Mouse (Mus musculus) embryonic facial prominence, embryonic 11.5 days (tissue): Measurements from ENCODE around the gene Plxna2. TPM values are rescaled to one million over a fixed set of nuclear protein-coding genes. Genes with fewer than 3 reads are reported as not detected.

Source experiments
- ATAC-seq: fragments of 200-750 bp; cut with Nextera tagmentation; replicated peaks from 2 replicates; pipeline ENCODE4 v1.8.0; 2017; ENCODE audit warnings: low read depth; ENCODE audit not compliant: insufficient number of reproducible peaks, low FRiP score, low TSS enrichment
- DNase-seq: peaks from one replicate; pipeline ENCODE4 v3.0.0-alpha.2; 2015; ENCODE audit warnings: low spot score
- H3K27ac ChIP-seq: fragments of 300-500 bp; sonication (generic); replicated peaks from 2 replicates; pipeline ENCODE4 v1.5.1; 2014; ENCODE audit warnings: mild to moderate bottlenecking, low read depth, low read length, control low read depth
- H3K27me3 ChIP-seq: fragments of 300-500 bp; sonication (generic); 2 replicates; pipeline ENCODE4 v1.6.1; 2014; ENCODE audit warnings: mild to moderate bottlenecking, low read length, moderate library complexity, mixed read lengths; ENCODE audit not compliant: control insufficient read depth, insufficient read depth
- H3K36me3 ChIP-seq: fragments of 300-500 bp; sonication (generic); replicated peaks from 2 replicates; pipeline ENCODE4 v1.6.1; 2014; ENCODE audit warnings: low read depth, mild to moderate bottlenecking, low read length, moderate library complexity, mixed read lengths; ENCODE audit not compliant: control insufficient read depth, insufficient read depth
- H3K4me1 ChIP-seq: fragments of 300-500 bp; sonication (generic); 2 replicates; pipeline ENCODE4 v1.6.1; 2014; ENCODE audit warnings: low read length, mixed read lengths; ENCODE audit not compliant: control insufficient read depth, insufficient read depth
- H3K4me2 ChIP-seq: fragments of 300-500 bp; sonication (generic); 2 replicates; pipeline ENCODE4 v1.6.1; 2014; ENCODE audit warnings: low read depth, mild to moderate bottlenecking, control low read depth, low read length, moderate library complexity
- H3K4me3 ChIP-seq: fragments of 300-500 bp; sonication (generic); 2 replicates; pipeline ENCODE4 v1.5.1; 2014; ENCODE audit warnings: low read depth, low read length, control low read depth
- H3K9ac ChIP-seq: fragments of 300-500 bp; sonication (generic); replicated peaks from 2 replicates; pipeline ENCODE4 v1.6.1; 2014; ENCODE audit warnings: mild to moderate bottlenecking, control low read depth, low read length
- H3K9me3 ChIP-seq: fragments of 300-500 bp; sonication (generic); replicated peaks from 2 replicates; pipeline ENCODE4 v1.6.1; 2016; ENCODE audit warnings: mild to moderate bottlenecking, low read length, inconsistent platforms, mixed read lengths; ENCODE audit not compliant: control insufficient read depth
- WGBS: fragments of 180-500 bp; shearing (Covaris S2); extraction: QIAGEN DNeasy Blood & Tissue Kit; methylation state at CpG from one replicate; pipeline ENCODE4 v1.1.7; 2014; 5-methylcytosine and 5-hydroxymethylcytosine counted together
- polyA plus RNA-seq: library from polyadenylated mRNA; unstranded; fragments of >200 nt; fragmentation: Nextera tagmentation; extraction: Ambion mirVana; gene quantifications from 2 replicates; pipeline ENCODE4 v1.2.1, GENCODE M21; 2014

Plxna2 gene
- polyA plus RNA-seq, 1 experiment from 2014 or later = 8.4 TPM

GRCm38 (mm10) chr1:194618841-194619311, 858 bp downstream of the Plxna2 start:
- 0 out of 2 replicates have a peak, but pooled peaks have one; percentile 34 for ATAC-seq
- WGBS = 2% methylated on average over 19 of the region's 19 CpGs
- H3K27ac ChIP-seq = no peak overlapping the region
- peak overlapping the region; percentile 96 for H3K4me2 ChIP-seq
- peak; percentile 94 for DNase-seq
- no peaks in the 10 kb centered on the region for H3K36me3 ChIP-seq
- H3K27me3 ChIP-seq = no peaks in the 10 kb centered on the region
- peak overlapping the region; percentile 80 for H3K4me3 ChIP-seq
- H3K9ac ChIP-seq = no peak overlapping the region
- H3K9me3 ChIP-seq = no peaks in the 10 kb centered on the region
- no peaks in the 10 kb centered on the region for H3K4me1 ChIP-seq

GRCm38 (mm10) chr1:194619353-194620244, 1.6 kb downstream of the Plxna2 start:
- no peak overlapping the region for H3K27ac ChIP-seq
- no peaks in the 10 kb centered on the region for H3K27me3 ChIP-seq
- ATAC-seq = peak; percentile 92
- peak overlapping the region; percentile 80 for H3K4me3 ChIP-seq
- peak; percentile 87 for DNase-seq
- H3K9me3 ChIP-seq = no peaks in the 10 kb centered on the region
- H3K36me3 ChIP-seq = no peaks in the 10 kb centered on the region
- WGBS = 1% methylated on average over 62 of the region's 62 CpGs
- H3K4me2 ChIP-seq = peak overlapping the region; percentile 96
- H3K9ac ChIP-seq = peak overlapping the region; percentile 77
- no peaks in the 10 kb centered on the region for H3K4me1 ChIP-seq

DNA sequence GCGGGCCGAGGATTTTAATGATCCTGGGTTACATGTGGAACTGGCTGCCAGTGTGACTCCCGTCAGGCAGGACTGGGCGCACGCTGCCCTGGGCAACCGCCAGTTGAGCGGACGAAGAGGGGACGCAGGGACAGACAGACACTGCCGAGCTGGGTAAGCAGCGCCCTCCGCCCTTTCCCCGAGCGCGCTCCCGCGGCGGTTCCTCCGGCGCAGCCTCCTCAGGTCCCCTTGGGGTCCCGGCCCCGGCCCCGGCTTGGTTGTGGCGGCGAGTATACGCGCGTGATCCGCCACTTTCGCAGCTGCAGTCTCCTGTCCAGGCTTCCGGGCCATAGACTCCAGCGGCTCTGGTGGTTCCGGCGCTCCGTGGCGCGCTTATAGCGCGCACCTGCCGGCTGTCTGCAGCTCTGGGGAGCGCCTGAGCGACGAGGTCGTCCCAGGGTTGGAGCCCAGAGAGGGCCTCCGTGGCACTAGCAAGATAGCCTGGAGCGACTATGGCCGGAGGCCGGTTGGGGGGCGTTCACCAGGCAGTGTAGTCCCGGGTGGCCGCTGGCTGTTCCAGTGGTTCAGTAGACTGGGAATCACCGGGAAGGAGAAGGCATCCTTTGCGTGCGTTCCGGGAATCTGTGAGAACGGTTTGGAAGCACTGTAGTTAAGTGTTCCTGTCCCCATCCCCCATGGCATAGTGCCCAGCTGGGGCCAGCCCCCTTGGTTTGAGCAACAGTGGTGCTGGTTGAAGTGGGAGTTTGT, 2.4 kb downstream of the Plxna2 start:
- H3K4me1 ChIP-seq = no peaks in the 10 kb centered on the region
- peak overlapping the region; percentile 77 for H3K9ac ChIP-seq
- H3K36me3 ChIP-seq = no peaks in the 10 kb centered on the region
- DNase-seq = peak; percentile 50
- under 1% methylated on average over 56 of the region's 56 CpGs for WGBS
- peak; percentile 36 for ATAC-seq
- peak overlapping the region; percentile 80 for H3K4me3 ChIP-seq
- H3K27me3 ChIP-seq = no peaks in the 10 kb centered on the region
- peak overlapping the region; percentile 96 for H3K4me2 ChIP-seq
- no peak overlapping the region for H3K27ac ChIP-seq
- H3K9me3 ChIP-seq = no peaks in the 10 kb centered on the region

DNA sequence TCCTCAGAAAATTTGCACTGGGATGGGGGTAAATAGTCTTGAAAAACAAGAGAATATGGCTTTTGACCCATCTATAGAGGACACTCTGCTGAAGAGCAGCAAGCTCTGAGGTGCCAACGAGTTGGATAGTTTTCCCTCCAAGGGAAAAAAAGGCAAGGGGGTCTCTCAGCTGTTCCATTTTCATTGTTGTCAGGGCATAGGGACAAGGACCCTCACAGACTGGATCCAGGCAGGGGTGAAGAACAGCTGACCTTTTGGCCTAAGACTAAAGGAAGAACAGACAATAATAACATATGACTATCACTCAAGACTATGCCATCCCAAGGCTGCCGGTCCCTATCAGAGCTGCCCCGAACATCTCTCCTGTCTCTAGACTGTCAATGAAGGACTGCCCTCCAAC, 4.2 kb downstream of the Plxna2 start:
- Histone ChIP-seq H3K36me3 (no peaks in the 10 kb centered on the region), H3K4me1 (no peaks in the 10 kb centered on the region), H3K9ac (no peak overlapping the region), H3K27me3 (no peaks in the 10 kb centered on the region), H3K27ac (no peak overlapping the region), H3K9me3 (no peaks in the 10 kb centered on the region), H3K4me3 (peak overlapping the region; percentile 80), H3K4me2 (peak overlapping the region; percentile 96; the same call in 1 of the 2 replicates)
- DNase-seq = no peak
- no peak for ATAC-seq
- 48% methylated on average over 3 of the region's 3 CpGs for WGBS

GRCm38 (mm10) chr1:194622677-194623076, 4.7 kb downstream of the Plxna2 start:
- ATAC-seq (no peak), DNase-seq (no peak)
- Histone ChIP-seq H3K27ac (no peak overlapping the region), H3K4me1 (no peaks in the 10 kb centered on the region), H3K27me3 (no peaks in the 10 kb centered on the region), H3K4me2 (peak overlapping the region; percentile 13; the same call in 1 of the 2 replicates), H3K9me3 (no peaks in the 10 kb centered on the region), H3K4me3 (peak overlapping the region; percentile 80; the same call in 1 of the 2 replicates), H3K36me3 (no peaks in the 10 kb centered on the region), H3K9ac (no peak overlapping the region)
- 57% methylated on average over 2 of the region's 2 CpGs for WGBS

- no peak for DNase-seq
- Histone ChIP-seq H3K4me3 (no peak overlapping the region), H3K4me1 (no peaks in the 10 kb centered on the region), H3K27me3 (no peaks in the 10 kb centered on the region), H3K9me3 (no peaks in the 10 kb centered on the region), H3K9ac (no peak overlapping the region), H3K27ac (no peak overlapping the region), H3K4me2 (no peak overlapping the region), H3K36me3 (no peaks in the 10 kb centered on the region)
- WGBS = 90% methylated on average over 3 of the region's 3 CpGs
- ATAC-seq = no peak
Measured at GRCm38 (mm10) chr1:194623641-194624040, 5.6 kb downstream of the Plxna2 start.

GRCm38 (mm10) chr1:194624411-194624810, 6.4 kb downstream of the Plxna2 start:
- 58% methylated on average over 2 of the region's 2 CpGs for WGBS

More at GRCm38 (mm10) chr1:194624411-194624810, 6.4 kb downstream of the Plxna2 start:
- Histone ChIP-seq H3K36me3 (no peaks in the 10 kb centered on the region), H3K9ac (no peak overlapping the region), H3K4me3 (no peak overlapping the region), H3K27me3 (no peaks in the 10 kb centered on the region), H3K4me2 (no peak overlapping the region), H3K9me3 (no peaks in the 10 kb centered on the region), H3K27ac (no peak overlapping the region), H3K4me1 (no peaks in the 10 kb centered on the region)
- ATAC-seq (no peak), DNase-seq (peak; percentile 62)
